Mouse (Mus musculus) adrenal gland, postnatal 10 days (tissue): ENCODE measurements around the gene Bcl9l. TPM values are rescaled to one million over a fixed set of nuclear protein-coding genes. Genes with fewer than 3 reads are reported as not detected.

Experiments used
- DNase-seq: peaks from one replicate; pipeline ENCODE4 v3.0.0; 2021; ENCODE audit warnings: mixed read lengths
- total RNA-seq, 2 experiments: library from RNA; stranded (reverse); gene quantifications; 2 replicates each; pipeline ENCODE4 v1.2.3; 2021

The Bcl9l gene
- total RNA-seq, 2 experiments from 2014 or later, result 64.6 to 72.6 TPM

- peak; percentile 27 for DNase-seq
These were observed 29.5 kb downstream of the Bcl9l start for GRCm38 (mm10) chr9:44511935-44512716.

DNA sequence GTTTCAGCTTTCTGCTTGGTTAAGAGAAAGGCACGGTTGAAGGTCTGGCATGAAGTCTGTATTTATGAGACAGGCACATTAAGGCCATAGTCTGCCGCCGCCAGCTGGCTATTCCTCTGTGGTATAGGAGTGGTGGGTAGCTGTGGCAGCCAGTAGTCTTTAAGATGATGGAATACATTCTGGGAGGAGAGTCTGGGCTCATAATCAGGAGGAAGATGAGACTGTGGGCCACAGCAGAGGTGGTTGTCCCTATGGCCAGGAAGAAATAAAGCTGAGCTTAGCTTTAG is 30.0 kb downstream of the Bcl9l start:
- no peak for DNase-seq

GRCm38 (mm10) chr9:44513121-44513520 is 30.5 kb downstream of the Bcl9l start:
- DNase-seq, result peak; percentile 61

DNA sequence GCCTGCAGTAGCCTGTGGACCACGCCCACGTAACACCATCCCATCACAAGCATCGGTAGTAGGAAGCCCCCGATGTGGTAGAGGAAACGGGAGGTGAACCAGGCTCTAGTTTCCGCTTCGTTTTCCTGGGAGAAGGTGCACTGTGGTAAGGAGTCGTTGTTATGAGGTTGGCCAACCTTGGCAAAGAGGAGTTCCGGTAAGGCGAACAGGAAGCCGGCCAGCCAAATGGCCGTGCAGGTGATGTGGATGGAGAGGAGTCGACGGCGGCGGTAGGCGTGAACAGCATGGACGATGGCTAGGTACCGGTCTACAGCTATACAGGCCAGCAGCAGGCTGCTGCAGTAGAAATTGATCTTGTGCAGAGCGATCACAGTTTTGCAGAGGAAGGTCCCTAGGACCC is 31.0 kb downstream of the Bcl9l start:
- no peak for DNase-seq

DNA sequence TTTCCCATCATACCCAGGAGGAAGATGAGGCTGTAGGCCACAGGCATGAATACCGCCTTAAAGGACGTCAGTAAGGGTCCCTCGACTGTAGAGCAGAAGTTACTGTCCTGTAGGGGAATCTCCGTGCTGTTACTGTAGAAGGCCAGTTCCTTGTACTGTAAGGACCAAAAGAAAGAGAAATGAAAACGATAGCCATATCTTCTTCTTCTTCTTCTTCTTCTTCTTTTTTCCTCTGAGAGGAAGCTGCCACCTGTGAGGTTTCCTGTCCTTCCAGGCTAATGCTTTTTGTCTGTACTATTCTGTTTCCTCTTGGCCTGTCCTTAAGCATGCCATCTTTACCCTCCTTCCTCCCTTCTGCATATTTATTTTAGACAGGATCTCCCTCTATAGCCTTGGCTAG is 31.5 kb downstream of the Bcl9l start:
- no peak for DNase-seq

- DNase-seq, result peak; percentile 61
These were observed 32.6 kb downstream of the Bcl9l start for GRCm38 (mm10) chr9:44515131-44515751.

- DNase-seq, result no peak
These were observed 33.3 kb downstream of the Bcl9l start for GRCm38 (mm10) chr9:44515891-44516290.

- no peak for DNase-seq
These were observed 34.7 kb downstream of the Bcl9l start for GRCm38 (mm10) chr9:44517368-44517767.

DNA sequence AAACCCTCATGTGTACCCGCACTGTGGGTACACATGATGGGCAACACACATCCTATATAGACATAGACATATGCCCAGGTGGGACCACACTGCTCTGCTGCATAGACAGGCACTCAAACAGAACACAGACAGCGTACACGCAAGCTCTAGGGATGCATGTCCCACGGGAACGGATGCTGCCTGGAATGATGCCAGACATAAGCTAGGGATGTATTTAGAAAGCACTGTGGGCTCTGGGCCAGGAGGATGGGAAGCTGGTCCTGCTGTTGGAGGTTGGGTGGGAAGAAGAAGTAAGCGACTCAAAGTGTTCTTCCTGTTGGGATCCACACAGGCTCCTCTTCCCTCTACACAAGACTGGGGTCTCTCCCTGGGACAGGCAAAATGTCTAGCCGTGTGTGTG is 35.4 kb downstream of the Bcl9l start:
- peak; percentile 26 for DNase-seq

GRCm38 (mm10) chr9:44521927-44522326 is 39.3 kb downstream of the Bcl9l start:
- no peak for DNase-seq

DNA sequence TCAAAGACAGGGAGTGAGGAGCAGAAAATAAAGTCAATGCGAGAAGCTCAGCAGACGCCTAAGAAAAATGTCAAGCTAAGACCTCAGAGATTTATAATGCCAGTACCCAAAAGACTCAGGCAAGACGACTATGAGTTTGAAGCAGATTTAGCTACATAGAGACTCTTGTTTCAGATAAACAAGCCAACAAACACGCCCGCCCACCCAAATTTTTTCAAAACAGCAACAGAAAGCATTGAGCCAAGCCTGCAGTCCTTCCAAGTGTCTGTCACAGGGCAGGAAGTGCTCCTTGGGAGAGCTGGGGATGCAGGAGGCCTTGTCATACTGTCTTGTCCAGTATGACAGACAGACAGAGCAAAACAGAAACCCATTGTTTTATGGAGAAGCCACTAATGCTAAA is 41.1 kb downstream of the Bcl9l start:
- DNase-seq, result no peak

DNA sequence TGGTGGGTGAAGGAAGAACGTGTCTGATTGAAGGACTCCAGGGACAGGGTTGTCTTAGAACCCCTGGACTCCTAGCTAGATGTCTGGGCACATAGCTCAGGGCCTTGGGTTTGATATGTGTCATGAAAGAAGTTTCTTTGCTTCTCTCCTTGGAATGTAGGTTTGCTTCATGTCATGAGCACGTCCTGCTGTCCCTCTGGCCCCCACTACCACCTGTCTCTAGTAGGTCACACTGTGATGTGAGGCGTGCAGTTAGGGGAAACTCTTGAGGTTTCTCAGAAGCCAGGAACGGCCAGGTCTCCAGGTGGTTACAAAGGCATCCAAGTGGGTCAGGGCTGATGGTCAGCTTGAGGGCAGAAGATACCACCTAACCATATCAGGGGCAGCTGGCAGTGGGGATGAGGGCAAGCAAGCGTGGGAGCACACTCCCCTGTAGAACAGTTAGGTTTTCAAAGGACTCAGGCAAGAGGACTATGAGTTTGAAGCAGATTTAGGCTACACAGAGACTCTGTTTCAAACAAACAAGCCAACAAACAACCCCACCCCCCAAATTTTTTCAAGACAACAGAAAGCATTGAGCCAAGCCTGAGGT is 41.7 kb downstream of the Bcl9l start:
- no peak for DNase-seq

- no peak for DNase-seq
These were observed 42.4 kb downstream of the Bcl9l start for GRCm38 (mm10) chr9:44525001-44525400.

DNA sequence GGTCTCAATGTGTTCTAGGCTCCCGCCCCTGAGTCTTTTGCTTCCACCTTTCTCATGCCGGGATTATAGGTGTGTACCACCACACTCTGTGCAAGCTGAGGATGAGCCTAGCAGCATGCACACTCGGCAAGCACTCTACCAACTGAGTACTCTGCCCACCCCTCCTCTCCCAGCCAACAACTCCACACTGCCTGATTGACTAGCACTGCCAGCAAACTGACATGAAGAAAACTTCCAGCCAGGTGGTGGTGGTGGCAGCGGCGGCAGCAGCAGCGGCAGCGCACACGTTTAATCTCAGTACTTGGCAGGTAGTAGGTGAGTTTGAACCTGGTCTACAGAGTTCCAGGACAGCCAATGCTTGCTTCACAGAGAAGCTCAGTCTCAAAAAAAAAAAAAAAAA is 43.0 kb downstream of the Bcl9l start:
- no peak for DNase-seq

DNA sequence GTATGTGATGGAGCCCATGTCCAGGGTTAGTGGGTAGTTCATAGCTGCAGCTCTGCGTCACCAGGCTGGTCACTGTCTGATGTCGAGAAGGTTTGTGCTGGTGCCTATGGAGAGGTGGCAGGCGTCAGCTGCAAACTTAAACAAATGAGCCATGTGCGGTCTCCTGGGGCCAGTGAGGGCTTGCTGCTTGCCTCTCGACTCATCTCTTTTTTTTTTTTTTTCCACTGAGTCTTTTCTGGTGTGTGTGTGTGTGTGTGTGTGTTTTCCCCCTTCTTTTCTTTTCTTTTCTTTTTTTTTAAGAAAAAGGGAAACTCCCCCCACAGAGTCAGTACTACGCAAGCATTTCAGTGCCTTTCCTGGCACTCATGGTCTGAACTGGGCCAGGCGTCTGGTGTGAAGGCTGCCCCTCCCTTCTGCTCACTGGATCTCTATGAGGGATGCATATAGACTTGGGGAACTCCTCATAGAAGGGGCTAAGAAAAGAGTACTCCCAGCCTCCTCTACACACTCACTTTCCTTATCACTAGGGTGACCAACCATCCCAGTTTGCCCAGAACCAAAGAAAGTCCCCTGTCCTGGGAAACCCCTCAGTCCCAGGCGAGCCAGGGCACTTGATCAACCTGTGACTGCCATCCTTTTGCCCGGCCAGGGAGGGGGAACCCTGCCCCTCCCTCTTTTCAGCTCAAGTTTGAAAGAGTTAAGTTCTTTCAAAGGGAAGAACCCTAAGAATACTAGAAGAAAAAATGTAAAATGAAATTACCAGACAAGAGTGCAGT is 43.9 kb downstream of the Bcl9l start:
- no peak for DNase-seq

DNA sequence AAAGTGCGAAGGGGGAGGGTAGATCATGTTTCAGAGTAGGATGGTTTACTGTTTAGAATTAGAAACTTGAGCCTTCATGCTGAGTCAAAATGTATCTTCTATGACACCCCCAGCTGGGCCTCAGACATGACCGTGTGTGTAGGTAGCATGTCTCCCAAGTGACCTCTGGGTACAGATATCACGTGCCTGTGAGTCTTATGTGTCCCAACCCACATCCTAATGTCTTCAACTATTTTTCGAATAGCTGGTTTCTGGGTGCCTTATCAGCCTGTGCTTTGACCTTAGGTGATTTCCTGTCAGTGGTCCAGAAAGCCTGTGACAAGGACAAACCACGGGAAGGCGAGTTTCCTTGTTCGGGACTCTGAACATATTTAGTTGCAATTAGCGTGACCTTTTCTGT is 45.7 kb downstream of the Bcl9l start:
- no peak for DNase-seq

DNA sequence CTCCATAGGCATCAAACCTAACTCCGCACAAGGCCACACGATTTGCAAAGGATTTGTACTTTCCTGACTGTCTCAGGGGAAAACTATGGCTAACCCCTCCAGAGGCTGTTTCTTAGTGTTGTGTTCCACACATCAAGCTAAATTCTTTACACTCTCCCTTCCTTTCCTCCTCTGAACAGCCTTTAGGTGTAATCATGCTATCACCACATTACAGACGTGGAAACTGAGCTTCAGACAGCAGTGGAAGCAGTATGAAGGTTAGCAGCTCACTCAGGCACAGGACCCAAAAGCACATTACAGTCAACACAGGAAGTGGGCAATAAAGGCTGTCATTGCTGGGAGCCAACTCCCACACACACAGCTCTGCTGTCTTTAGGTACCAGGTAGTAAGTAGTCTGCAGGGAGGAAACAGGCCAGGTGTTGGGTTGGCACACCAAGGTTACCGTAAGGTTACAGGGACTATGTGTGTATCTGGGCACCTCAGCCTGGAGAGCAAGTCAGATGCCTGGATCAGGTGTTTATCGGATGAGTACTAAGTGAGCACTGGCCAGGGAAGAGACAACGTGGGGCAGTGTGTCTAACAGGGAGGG is 50.5 kb downstream of the Bcl9l start:
- DNase-seq, result no peak

- DNase-seq, result no peak
These were observed 55.1 kb downstream of the Bcl9l start for GRCm38 (mm10) chr9:44537625-44538301.

DNA sequence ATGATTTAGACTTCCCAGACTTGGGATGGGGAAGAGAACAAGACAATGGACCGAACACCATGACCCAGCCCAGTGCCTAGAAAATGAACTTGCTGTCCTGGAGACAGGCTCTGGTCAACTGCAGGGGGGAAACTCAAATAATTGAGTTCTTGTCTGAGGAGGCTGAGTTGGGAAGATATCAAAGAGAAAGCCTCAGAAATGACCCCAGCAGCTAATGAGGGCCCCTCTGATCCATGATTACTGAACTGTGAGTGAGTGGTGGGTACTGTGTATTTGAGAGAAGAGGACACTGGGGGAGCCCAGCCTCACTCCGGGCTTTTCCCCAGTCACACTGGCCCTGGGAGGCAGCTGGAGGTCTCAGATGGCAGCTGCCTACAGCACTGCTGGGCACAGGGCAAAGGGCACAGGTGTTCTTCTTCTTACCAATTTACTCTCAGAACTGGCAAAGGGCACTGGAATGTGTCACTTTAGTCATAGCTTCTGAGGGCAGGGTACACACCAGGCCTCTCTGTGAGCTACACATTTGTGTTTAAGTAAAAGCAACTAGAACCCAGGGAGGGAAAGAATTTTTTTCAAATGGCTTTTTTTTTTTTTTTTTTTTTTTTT is 57.3 kb downstream of the Bcl9l start:
- no peak for DNase-seq

DNA sequence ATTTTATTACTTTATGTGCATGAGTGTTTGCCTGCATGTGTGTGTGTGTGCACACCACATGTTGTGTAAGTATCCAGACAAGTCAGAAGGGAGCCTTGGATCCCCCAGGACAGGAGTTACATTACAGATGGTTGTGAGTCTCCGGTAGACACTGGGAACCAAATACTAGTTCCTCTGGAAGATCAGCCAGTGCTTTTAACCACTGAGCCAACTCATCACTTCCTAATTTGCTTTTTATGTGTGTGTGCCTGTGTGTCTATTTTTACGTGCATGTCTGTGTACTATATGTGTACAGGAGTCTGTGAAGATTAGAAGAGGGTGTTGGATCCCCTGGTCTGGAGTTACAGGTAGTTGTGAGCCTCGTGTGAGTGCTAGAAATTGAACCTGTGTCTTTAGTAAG is 58.1 kb downstream of the Bcl9l start:
- no peak for DNase-seq

DNA sequence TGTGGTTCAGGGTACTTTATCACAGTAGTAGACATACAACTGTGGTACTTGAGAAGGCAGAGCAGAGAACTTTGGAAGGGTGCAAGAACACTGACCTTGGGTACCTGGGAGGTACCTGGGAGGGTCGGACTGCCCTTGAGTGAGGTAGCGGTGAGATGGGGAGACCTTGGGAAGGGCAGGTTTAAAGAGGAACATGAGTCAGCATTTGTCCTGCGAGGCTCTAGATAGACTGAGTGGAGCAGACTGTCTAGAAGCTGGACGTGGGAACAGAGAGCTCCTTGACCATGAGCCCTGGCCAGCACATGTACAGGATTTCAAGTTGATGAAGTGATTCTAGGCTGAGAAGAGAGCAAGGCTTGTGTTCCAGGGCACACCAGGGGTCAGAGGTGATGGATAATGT is 59.7 kb downstream of the Bcl9l start:
- DNase-seq, result no peak

DNA sequence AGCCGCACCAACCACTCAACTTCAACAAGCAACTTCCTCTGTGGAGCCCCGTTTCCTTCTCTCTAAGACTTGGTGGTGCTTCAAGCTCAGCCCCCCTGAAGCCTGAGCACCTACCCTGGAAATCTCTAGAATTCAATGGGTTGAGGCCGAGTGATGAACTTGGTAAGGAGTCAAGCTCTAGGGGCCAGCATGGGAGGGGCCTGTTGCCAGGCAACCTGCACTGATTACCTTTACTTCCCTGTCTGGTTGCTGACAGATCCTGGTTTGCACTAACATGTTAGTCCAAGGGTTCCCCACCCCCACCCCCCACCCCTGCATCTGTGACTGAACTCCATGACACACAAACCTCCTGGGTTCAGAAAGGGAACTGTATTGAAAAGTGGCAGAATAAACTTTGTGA is 62.4 kb downstream of the Bcl9l start:
- DNase-seq, result no peak
